Mouse (Mus musculus): ENCODE data around the gene Rab11fip3. TPM values are rescaled to one million over a fixed set of nuclear protein-coding genes. Genes with fewer than 3 reads are reported as not detected.

Rab11fip3 gene
- total and polyA plus RNA-seq, 3 experiments: 3.0 to 13.9 (median 9.3) TPM

- Histone ChIP-seq H3K4me3 (ENCODE audit: low read depth, low read length) (no peak overlapping the region), H3K4me1 (ENCODE audit: insufficient read depth, low read depth, low read length) (peaks cover 58% of the 10 kb centered on the region), H3K27me3 (ENCODE audit: insufficient read depth, low read length) (no peaks in the 10 kb centered on the region), H3K9me3 (replicated peaks) (no peaks in the 10 kb centered on the region), H3K36me3 (replicated peaks) (peaks cover 32% of the 10 kb centered on the region)
- ATAC-seq (ENCODE audit: extremely low read depth, insufficient number of reproducible peaks, low FRiP score, poor library complexity, severe bottlenecking): no peak
- no peak for DNase-seq (ENCODE audit: low spot score)
- TF ChIP-seq CTCF (IDR thresholded peaks at IDR 0.05; ENCODE audit: low read depth, low read length): no peak
- TF ChIP-seq TAL1 (conservative IDR thresholded peaks at IDR 0.05; ENCODE audit: low read depth, low read length): no peak
- no peak for TF ChIP-seq GATA1 (IDR thresholded peaks at IDR 0.05; ENCODE audit: borderline replicate concordance, low read length)
- TF ChIP-seq POLR2AphosphoS5 (IDR thresholded peaks at IDR 0.05; ENCODE audit: insufficient replicate concordance, low read depth, low read length): no peak
- no peak for TF ChIP-seq GATA2 (IDR thresholded peaks at IDR 0.05; ENCODE audit: borderline replicate concordance, low read depth, low read length)
Measured at GRCm38 (mm10) chr17:26008787-26009186, 60.6 kb downstream of the Rab11fip3 start.

GRCm38 (mm10) chr17:26008331-26008730 is 61.0 kb downstream of the Rab11fip3 start:
- no peak for DNase-seq (ENCODE audit: low spot score)
- ATAC-seq (ENCODE audit: extremely low read depth, insufficient number of reproducible peaks, low FRiP score, poor library complexity, severe bottlenecking): no peak
- no peaks in the 10 kb centered on the region for H3K9me3 ChIP-seq (replicated peaks)
- no peak overlapping the region for H3K4me3 ChIP-seq (ENCODE audit: low read depth, low read length)
- TF ChIP-seq GATA1 (IDR thresholded peaks at IDR 0.05; ENCODE audit: borderline replicate concordance, low read length) (no peak), TAL1 (conservative IDR thresholded peaks at IDR 0.05; ENCODE audit: low read depth, low read length) (no peak), POLR2AphosphoS5 (IDR thresholded peaks at IDR 0.05; ENCODE audit: insufficient replicate concordance, low read depth, low read length) (no peak), CTCF (IDR thresholded peaks at IDR 0.05; ENCODE audit: low read depth, low read length) (no peak), GATA2 (IDR thresholded peaks at IDR 0.05; ENCODE audit: borderline replicate concordance, low read depth, low read length) (no peak)
- H3K27me3 ChIP-seq (ENCODE audit: insufficient read depth, low read length): no peaks in the 10 kb centered on the region
- H3K36me3 ChIP-seq (replicated peaks): peaks cover 30% of the 10 kb centered on the region
- H3K4me1 ChIP-seq (ENCODE audit: insufficient read depth, low read depth, low read length): peaks cover 60% of the 10 kb centered on the region

GRCm38 (mm10) chr17:26007646-26008045 is 61.7 kb downstream of the Rab11fip3 start:
- TF ChIP-seq GATA1 (IDR thresholded peaks at IDR 0.05; ENCODE audit: borderline replicate concordance, low read length) (no peak), GATA2 (IDR thresholded peaks at IDR 0.05; ENCODE audit: borderline replicate concordance, low read depth, low read length) (no peak), TAL1 (conservative IDR thresholded peaks at IDR 0.05; ENCODE audit: low read depth, low read length) (no peak), POLR2AphosphoS5 (IDR thresholded peaks at IDR 0.05; ENCODE audit: insufficient replicate concordance, low read depth, low read length) (no peak), CTCF (IDR thresholded peaks at IDR 0.05; ENCODE audit: low read depth, low read length) (no peak)
- DNase-seq (ENCODE audit: low spot score) (no peak), ATAC-seq (ENCODE audit: extremely low read depth, insufficient number of reproducible peaks, low FRiP score, poor library complexity, severe bottlenecking) (no peak)
- Histone ChIP-seq H3K27me3 (ENCODE audit: insufficient read depth, low read length) (no peaks in the 10 kb centered on the region), H3K4me3 (ENCODE audit: low read depth, low read length) (no peak overlapping the region), H3K36me3 (replicated peaks) (peaks cover 28% of the 10 kb centered on the region), H3K4me1 (ENCODE audit: insufficient read depth, low read depth, low read length) (peaks cover 62% of the 10 kb centered on the region), H3K9me3 (replicated peaks) (no peaks in the 10 kb centered on the region)

GRCm38 (mm10) chr17:26005731-26006450 is 63.5 kb downstream of the Rab11fip3 start:
- Histone ChIP-seq H3K4me3 (ENCODE audit: low read depth, low read length) (peak overlapping the region; percentile 56; the same call in 1 of the 2 replicates), H3K27me3 (ENCODE audit: insufficient read depth, low read length) (no peaks in the 10 kb centered on the region), H3K9me3 (replicated peaks) (no peaks in the 10 kb centered on the region), H3K4me1 (ENCODE audit: insufficient read depth, low read depth, low read length) (peaks cover 51% of the 10 kb centered on the region), H3K36me3 (replicated peaks) (peaks cover 27% of the 10 kb centered on the region)
- DNase-seq (ENCODE audit: low spot score) (peak; percentile 81), ATAC-seq (ENCODE audit: extremely low read depth, insufficient number of reproducible peaks, low FRiP score, poor library complexity, severe bottlenecking) (peak; percentile 77)
- no peak for TF ChIP-seq POLR2AphosphoS5 (IDR thresholded peaks at IDR 0.05; ENCODE audit: insufficient replicate concordance, low read depth, low read length)
- peak; percentile 57 for TF ChIP-seq TAL1 (conservative IDR thresholded peaks at IDR 0.05; ENCODE audit: low read depth, low read length)
- no peak for TF ChIP-seq CTCF (IDR thresholded peaks at IDR 0.05; ENCODE audit: low read depth, low read length)
- no peak for TF ChIP-seq GATA1 (IDR thresholded peaks at IDR 0.05; ENCODE audit: borderline replicate concordance, low read length)

GRCm38 (mm10) chr17:26004711-26005110 is 64.6 kb downstream of the Rab11fip3 start:
- Histone ChIP-seq H3K4me3 (ENCODE audit: low read depth, low read length) (no peak overlapping the region; the same call in 1 of the 2 replicates), H3K36me3 (replicated peaks) (peaks cover 23% of the 10 kb centered on the region), H3K4me1 (ENCODE audit: insufficient read depth, low read depth, low read length) (peaks cover 45% of the 10 kb centered on the region), H3K27me3 (ENCODE audit: insufficient read depth, low read length) (no peaks in the 10 kb centered on the region), H3K9me3 (replicated peaks) (no peaks in the 10 kb centered on the region)
- ATAC-seq (ENCODE audit: extremely low read depth, insufficient number of reproducible peaks, low FRiP score, poor library complexity, severe bottlenecking) (no peak), DNase-seq (ENCODE audit: low spot score) (no peak)
- no peak for TF ChIP-seq POLR2AphosphoS5 (IDR thresholded peaks at IDR 0.05; ENCODE audit: insufficient replicate concordance, low read depth, low read length)

GRCm38 (mm10) chr17:26003864-26004263 is 65.5 kb downstream of the Rab11fip3 start:
- no peak for DNase-seq (ENCODE audit: low spot score)
- Histone ChIP-seq H3K9me3 (replicated peaks) (no peaks in the 10 kb centered on the region), H3K36me3 (replicated peaks) (peaks cover 21% of the 10 kb centered on the region), H3K4me3 (ENCODE audit: low read depth, low read length) (no peak overlapping the region), H3K4me1 (ENCODE audit: insufficient read depth, low read depth, low read length) (peaks cover 37% of the 10 kb centered on the region), H3K27me3 (ENCODE audit: insufficient read depth, low read length) (no peaks in the 10 kb centered on the region)
- no peak for TF ChIP-seq TAL1 (conservative IDR thresholded peaks at IDR 0.05; ENCODE audit: low read depth, low read length)
- TF ChIP-seq POLR2AphosphoS5 (IDR thresholded peaks at IDR 0.05; ENCODE audit: insufficient replicate concordance, low read depth, low read length): no peak
- TF ChIP-seq CTCF (IDR thresholded peaks at IDR 0.05; ENCODE audit: low read depth, low read length): no peak
- TF ChIP-seq GATA1 (IDR thresholded peaks at IDR 0.05; ENCODE audit: borderline replicate concordance, low read length): no peak
- no peak for TF ChIP-seq GATA2 (IDR thresholded peaks at IDR 0.05; ENCODE audit: borderline replicate concordance, low read depth, low read length)
- no peak for ATAC-seq (ENCODE audit: extremely low read depth, insufficient number of reproducible peaks, low FRiP score, poor library complexity, severe bottlenecking)
